Mouse (Mus musculus) kidney, embryonic 14.5 days (tissue): ENCODE measurements around the gene Aplnr. TPM values are rescaled to one million over a fixed set of nuclear protein-coding genes. Genes with fewer than 3 reads are reported as not detected.

ENCODE experiments used
- ATAC-seq: fragments of 200-750 bp; cut with Nextera tagmentation; 2 replicates; pipeline ENCODE4 v1.8.0; 2017; ENCODE audit warnings: moderate number of reproducible peaks, mild to moderate bottlenecking, moderate TSS enrichment, moderate library complexity; ENCODE audit not compliant: low FRiP score, low TSS enrichment
- H3K27ac ChIP-seq: fragments of 300-500 bp; sonication (generic); 2 replicates; pipeline ENCODE4 v1.5.1; 2014; ENCODE audit warnings: low read depth, mild to moderate bottlenecking, low read length, moderate library complexity, mixed read lengths
- H3K27me3 ChIP-seq: fragments of 300-500 bp; sonication (generic); 2 replicates; pipeline ENCODE4 v1.6.1; 2014; ENCODE audit warnings: mild to moderate bottlenecking, low read length; ENCODE audit not compliant: control insufficient read depth, insufficient read depth
- H3K36me3 ChIP-seq: fragments of 300-500 bp; sonication (generic); 2 replicates; pipeline ENCODE4 v1.6.1; 2014; ENCODE audit warnings: low read length, mixed read lengths; ENCODE audit not compliant: control insufficient read depth, insufficient read depth
- H3K4me1 ChIP-seq: fragments of 300-500 bp; sonication (generic); 2 replicates; pipeline ENCODE4 v1.6.1; 2014; ENCODE audit warnings: low read length, mixed read lengths; ENCODE audit not compliant: control insufficient read depth, insufficient read depth
- H3K4me2 ChIP-seq: fragments of 300-500 bp; sonication (generic); replicated peaks from 2 replicates; pipeline ENCODE4 v1.6.1; 2014; ENCODE audit warnings: low read depth, mild to moderate bottlenecking, low read length
- H3K4me3 ChIP-seq: fragments of 300-500 bp; sonication (generic); 2 replicates; pipeline ENCODE4 v1.5.1; 2014; ENCODE audit warnings: mild to moderate bottlenecking, low read length
- H3K9ac ChIP-seq: fragments of 300-500 bp; sonication (generic); 2 replicates; pipeline ENCODE4 v1.6.1; 2014; ENCODE audit warnings: low read depth, mild to moderate bottlenecking, low read length, moderate library complexity
- H3K9me3 ChIP-seq: fragments of 300-500 bp; sonication (generic); 2 replicates; pipeline ENCODE4 v1.6.1; 2016; ENCODE audit warnings: low read length; ENCODE audit not compliant: control insufficient read depth
- WGBS: fragments of 180-500 bp; shearing (Covaris S2); extraction: QIAGEN DNeasy Blood & Tissue Kit; methylation state at CpG from one replicate; pipeline ENCODE4 v1.1.7; 2014; 5-methylcytosine and 5-hydroxymethylcytosine counted together
- polyA plus RNA-seq: library from polyadenylated mRNA; unstranded; fragments of >200 nt; fragmentation: Nextera tagmentation; extraction: Ambion mirVana; gene quantifications from 2 replicates; pipeline ENCODE4 v1.2.1, GENCODE M21; 2014

Aplnr gene
- polyA plus RNA-seq = 54.0 and 67.7 TPM in 2 replicates

DNA sequence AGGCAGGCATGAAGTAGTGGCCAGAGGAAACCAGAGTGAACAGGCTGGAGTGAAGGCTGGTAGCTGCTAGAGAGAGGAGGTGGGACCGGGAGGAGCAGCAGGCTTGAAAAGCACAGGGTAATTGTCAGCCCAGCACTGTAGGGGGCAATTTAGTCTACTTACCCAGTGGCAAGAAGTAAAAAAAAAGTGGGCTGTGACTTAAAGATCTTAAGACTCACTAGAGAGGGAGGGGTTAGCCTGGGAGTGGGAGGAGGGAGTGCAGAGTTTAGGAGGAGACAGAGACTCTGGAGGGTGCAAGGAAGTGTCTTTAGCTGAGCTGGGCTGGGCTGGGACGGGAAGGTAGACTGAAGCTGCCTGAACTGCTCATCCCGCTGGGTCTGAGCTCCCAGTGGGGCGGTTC lies at the start of gene Aplnr:
TSS of gene Aplnr (plus strand) at position 137 of the 400 bp plus-strand sequence.
- WGBS = 8% methylated on average over 4 of the region's 4 CpGs
- H3K4me3 ChIP-seq = peak within 1 kb of the TSS; percentile 29; the same call in 1 of the 2 replicates
- H3K27me3 ChIP-seq = peaks cover 6% of the 10 kb centered on the region; the same call in 1 of the 2 replicates
- no peaks in the 10 kb centered on the region for H3K36me3 ChIP-seq
- H3K4me1 ChIP-seq = peaks cover 1% of the 10 kb centered on the region; the same call in 1 of the 2 replicates
- ATAC-seq = 0 out of 2 replicates have a peak, but pooled peaks have one; percentile 61
- no peaks in the 10 kb centered on the region for H3K9me3 ChIP-seq
- no peak within 1 kb of the TSS for H3K4me2 ChIP-seq
- peak within 1 kb of the TSS; percentile 42; the same call in 1 of the 2 replicates for H3K27ac ChIP-seq
- peak within 1 kb of the TSS; percentile 25; the same call in 1 of the 2 replicates for H3K9ac ChIP-seq

DNA sequence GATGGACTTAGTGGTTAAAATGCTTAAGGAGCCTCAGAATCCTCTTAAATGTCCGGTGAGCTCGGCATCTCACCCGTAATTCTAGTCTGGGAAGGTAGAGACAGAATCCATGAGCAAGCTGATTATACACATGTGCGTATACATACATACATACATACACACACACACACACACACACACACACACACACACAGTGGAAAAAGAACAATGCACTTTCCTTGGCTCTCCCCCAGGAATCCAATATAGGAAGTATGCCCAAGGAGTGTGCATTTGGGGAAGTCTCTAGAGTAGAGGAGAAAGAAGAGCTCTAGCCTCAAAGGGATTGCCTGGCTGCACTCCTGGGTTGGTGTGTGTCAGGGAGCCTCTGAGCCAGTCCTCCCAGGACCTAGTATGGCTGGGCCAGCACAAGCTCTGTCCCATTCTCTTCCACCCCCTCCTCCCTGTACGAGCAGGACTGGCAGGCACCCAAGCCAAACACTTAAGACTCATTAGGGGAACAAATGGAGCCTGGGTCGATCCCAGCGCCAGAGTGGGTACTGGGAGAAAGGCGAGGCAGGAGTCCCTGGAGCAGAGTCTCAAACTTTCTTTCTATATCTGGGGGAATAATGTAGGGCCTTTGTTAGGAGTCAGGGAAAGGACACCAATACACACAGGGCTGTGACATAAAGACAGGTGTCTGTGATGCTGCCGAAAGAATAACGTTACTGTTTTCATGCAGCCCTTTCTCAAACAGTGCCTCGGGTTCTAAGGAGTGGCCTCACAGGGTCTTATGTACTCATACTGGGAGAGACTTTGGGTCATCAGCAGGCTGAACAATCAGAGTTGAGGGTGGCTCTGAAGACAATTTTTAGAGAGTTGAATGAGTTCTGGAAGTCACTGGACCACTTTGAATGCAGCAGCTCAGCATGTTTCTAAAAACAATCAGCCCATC lies 47.0 kb upstream of the Aplnr start:
- H3K36me3 ChIP-seq = no peaks in the 10 kb centered on the region
- H3K4me3 ChIP-seq = no peak overlapping the region
- H3K4me2 ChIP-seq = no peak overlapping the region
- no peak overlapping the region for H3K27ac ChIP-seq
- no peaks in the 10 kb centered on the region for H3K9me3 ChIP-seq
- H3K27me3 ChIP-seq = no peaks in the 10 kb centered on the region
- no peak overlapping the region for H3K9ac ChIP-seq
- no peaks in the 10 kb centered on the region for H3K4me1 ChIP-seq
- 0 out of 2 replicates have a peak, but pooled peaks have one; percentile 55 for ATAC-seq
- 61% methylated on average over 11 of the region's 11 CpGs for WGBS

DNA sequence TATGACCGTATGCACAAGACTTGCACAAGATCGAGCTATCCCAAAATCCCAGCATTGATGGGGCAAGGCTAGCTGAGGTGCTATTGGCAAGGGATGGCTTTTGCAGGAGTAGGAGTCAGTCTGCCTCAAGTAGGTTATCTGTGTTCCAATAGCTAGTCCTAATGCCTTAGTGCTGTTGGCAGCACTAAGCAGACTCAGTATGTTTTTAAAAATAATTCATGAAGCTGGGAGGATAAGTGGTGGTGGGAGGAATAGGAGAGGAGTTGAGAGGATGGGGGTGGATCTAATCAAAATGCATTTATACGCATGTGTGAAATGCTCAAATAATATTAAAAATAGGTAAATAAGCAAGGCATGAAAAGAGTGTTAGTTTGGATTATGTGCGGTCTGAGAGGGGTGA lies 44.7 kb upstream of the Aplnr start:
- Histone ChIP-seq H3K9me3 (no peaks in the 10 kb centered on the region), H3K4me3 (no peak overlapping the region), H3K36me3 (no peaks in the 10 kb centered on the region), H3K27ac (no peak overlapping the region), H3K27me3 (no peaks in the 10 kb centered on the region), H3K4me2 (no peak overlapping the region), H3K9ac (no peak overlapping the region), H3K4me1 (no peaks in the 10 kb centered on the region)
- ATAC-seq = no peak
- 93% methylated on average over 4 of the region's 4 CpGs for WGBS

DNA sequence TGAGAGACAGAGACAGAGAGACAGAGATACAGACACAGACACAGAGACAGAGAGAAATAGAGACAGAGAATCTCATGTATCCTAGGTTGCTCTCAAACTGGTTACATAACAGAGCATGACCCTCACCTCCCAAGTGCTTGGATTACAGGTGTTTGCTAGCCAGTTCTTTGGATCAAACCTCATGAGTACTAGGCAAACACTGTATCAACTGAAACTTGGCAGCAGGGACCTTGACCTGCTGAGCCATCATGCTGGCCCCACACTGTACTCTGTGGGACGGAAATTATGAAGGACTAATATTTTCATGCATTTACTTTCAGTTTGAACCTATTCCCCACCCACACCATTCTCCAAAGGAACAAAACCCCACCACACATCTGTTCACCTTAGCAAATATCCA lies 42.6 kb upstream of the Aplnr start:
- H3K4me2 ChIP-seq = no peak overlapping the region
- H3K4me3 ChIP-seq = no peak overlapping the region
- H3K9ac ChIP-seq = no peak overlapping the region
- no peaks in the 10 kb centered on the region for H3K36me3 ChIP-seq
- H3K9me3 ChIP-seq = no peaks in the 10 kb centered on the region
- H3K27me3 ChIP-seq = no peaks in the 10 kb centered on the region
- H3K4me1 ChIP-seq = no peaks in the 10 kb centered on the region
- no peak for ATAC-seq
- 89% methylated on average over 1 of the region's 1 CpGs for WGBS
- no peak overlapping the region for H3K27ac ChIP-seq

DNA sequence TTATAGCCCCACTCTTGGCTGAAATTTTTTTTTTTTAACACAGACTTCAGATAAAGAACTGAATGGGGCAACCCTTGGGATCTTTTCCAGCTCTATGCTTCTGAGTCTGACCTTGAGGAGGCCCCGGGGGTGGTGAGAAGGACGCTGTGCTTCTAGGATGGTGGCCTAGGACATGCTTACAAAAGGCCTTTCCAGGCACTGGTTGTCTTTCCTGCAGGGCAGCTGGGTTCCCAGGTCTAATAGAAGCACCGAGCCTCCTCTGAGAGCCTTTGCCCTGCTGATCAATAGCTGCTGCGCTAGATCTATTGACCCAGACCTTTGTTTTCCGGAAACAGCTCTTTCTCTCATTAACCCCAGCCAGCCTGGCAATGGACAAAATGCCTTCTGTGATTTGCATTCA lies 40.1 kb upstream of the Aplnr start:
- H3K4me1 ChIP-seq = no peaks in the 10 kb centered on the region
- no peaks in the 10 kb centered on the region; the same call in 1 of the 2 replicates for H3K9me3 ChIP-seq
- H3K4me3 ChIP-seq = no peak overlapping the region
- H3K9ac ChIP-seq = no peak overlapping the region
- no peaks in the 10 kb centered on the region for H3K27me3 ChIP-seq
- no peak overlapping the region for H3K27ac ChIP-seq
- ATAC-seq = no peak
- WGBS = 60% methylated on average over 5 of the region's 5 CpGs
- H3K4me2 ChIP-seq = no peak overlapping the region
- H3K36me3 ChIP-seq = no peaks in the 10 kb centered on the region

DNA sequence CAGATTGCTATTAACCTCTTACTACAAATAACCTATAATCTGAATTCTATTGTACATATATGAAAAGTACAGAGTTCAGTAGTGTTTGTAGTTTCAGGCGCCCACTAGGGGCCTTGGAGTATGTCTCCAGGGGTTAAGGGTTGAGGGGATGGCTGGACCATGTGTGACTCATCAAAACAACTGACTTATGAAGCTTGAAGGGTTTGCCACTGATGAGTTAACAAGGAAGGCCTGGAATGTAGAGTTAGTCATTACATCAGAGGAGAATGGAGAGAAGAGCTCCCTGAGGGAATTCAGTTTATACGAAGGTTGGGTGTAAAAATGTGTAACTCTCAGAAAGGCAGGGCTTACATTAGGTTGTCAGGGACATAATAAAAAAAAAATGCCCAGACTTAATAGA lies 38.0 kb upstream of the Aplnr start:
- Histone ChIP-seq H3K4me2 (no peak overlapping the region), H3K36me3 (no peaks in the 10 kb centered on the region), H3K9me3 (no peaks in the 10 kb centered on the region; the same call in 1 of the 2 replicates), H3K9ac (no peak overlapping the region), H3K4me3 (no peak overlapping the region), H3K27me3 (no peaks in the 10 kb centered on the region), H3K4me1 (no peaks in the 10 kb centered on the region), H3K27ac (no peak overlapping the region)
- WGBS = 84% methylated on average over 2 of the region's 2 CpGs
- ATAC-seq = no peak

DNA sequence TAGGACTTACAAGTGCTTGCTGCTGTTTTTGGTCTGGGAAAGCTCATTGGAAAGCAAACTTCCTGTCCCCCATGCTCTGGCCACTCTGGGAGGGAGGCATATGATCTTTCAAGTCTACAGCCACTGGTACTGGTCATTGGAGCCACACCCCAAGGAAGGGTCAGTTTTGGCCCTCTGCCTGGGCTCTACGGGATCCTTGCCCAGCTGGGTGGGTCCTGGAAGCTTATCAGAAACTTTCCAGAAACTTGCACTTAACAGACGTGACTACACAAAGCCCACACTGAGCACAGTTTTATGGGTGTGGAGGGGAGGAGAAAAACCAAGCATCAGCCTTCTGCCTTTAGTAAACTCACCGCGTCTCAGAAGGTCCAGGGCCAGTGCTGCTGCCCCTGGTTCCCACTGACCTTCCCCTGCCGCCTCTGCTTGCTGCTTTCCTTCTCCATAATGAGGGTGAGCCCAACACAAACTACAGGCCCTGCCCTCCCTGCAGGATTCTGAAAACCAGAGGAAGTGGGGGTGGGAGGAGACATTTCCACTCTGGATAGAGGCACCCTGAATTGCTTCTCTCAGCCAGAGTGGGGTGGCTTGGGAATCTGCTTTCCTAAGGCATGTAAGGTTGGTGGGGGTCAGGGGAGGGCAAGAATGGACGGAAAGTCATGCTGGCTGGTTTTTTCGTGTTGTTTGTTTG lies 37.1 kb upstream of the Aplnr start:
- Histone ChIP-seq H3K4me2 (no peak overlapping the region), H3K4me3 (no peak overlapping the region), H3K4me1 (no peaks in the 10 kb centered on the region), H3K9ac (no peak overlapping the region), H3K9me3 (no peaks in the 10 kb centered on the region; the same call in 1 of the 2 replicates), H3K27ac (no peak overlapping the region), H3K27me3 (no peaks in the 10 kb centered on the region), H3K36me3 (no peaks in the 10 kb centered on the region)
- WGBS = 58% methylated on average over 7 of the region's 7 CpGs
- peak; percentile 39; the same call in 1 of the 2 replicates for ATAC-seq

- no peaks in the 10 kb centered on the region; the same call in 1 of the 2 replicates for H3K9me3 ChIP-seq
- H3K4me2 ChIP-seq = no peak overlapping the region
- no peaks in the 10 kb centered on the region for H3K4me1 ChIP-seq
- no peak for ATAC-seq
- H3K4me3 ChIP-seq = no peak overlapping the region
- no peak overlapping the region for H3K9ac ChIP-seq
- no peak overlapping the region for H3K27ac ChIP-seq
- 70% methylated on average over 8 of the region's 8 CpGs for WGBS
- no peaks in the 10 kb centered on the region for H3K36me3 ChIP-seq
- H3K27me3 ChIP-seq = no peaks in the 10 kb centered on the region
These were observed 32.8 kb upstream of the Aplnr start for GRCm38 (mm10) chr2:85103201-85103600.
